Mouse (Mus musculus): ENCODE results near the gene Acot1.

Gene Acot1

GRCm38 (mm10) chr12:84063228-84063627, 53.9 kb downstream of the Acot1 start:
- peak; percentile 12 for DNase-seq (ENCODE audit: low read depth, low spot score)

- DNase-seq (ENCODE audit: low read depth, low spot score), result no peak
Observed at GRCm38 (mm10) chr12:84063833-84064232, 54.5 kb downstream of the Acot1 start.

DNA sequence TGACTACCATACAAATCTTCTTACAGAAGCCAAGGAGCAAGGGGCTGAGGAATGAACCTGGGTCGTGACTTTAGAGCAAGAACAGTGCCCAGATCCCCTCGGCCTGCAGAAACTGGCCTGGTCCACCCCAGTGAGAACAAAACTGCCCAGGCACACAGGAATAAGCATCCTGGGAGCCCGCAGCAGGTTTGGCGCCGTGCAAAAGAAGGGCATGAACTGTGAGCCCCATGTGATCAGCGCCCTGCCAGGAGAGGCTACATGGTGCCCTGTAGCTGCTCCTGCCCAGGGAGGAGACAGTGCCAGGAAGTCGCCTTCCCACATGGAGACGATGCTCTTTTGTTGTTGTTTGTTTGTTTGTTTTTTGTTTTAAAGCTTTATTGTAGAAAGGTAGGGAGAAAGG, 55.3 kb downstream of the Acot1 start:
- no peak for DNase-seq (ENCODE audit: low read depth, low spot score)

DNA sequence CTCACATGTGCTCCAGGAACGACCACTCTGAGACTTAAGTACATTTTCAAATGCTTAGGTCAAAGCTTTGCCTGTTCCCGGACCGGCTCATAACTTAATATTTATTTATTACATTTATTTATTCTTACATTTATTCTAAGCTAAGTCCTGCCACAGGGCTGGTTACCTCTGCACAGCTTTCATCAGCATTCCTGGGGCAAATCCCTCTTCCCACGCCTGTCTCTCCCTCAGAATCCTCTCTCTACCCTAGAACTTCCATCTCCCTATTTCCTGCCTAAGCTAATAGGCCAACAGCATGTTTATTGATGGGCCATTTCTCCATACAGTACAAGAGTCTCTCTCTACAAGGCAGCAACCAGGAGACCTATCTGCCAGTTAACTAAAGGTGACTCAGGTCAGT, 58.5 kb downstream of the Acot1 start:
- DNase-seq (ENCODE audit: low read depth, low spot score), result no peak

All from brain, adult 2 months (tissue).